8 mouse cellular contexts compared by ENCODE assay signal in genomic region chr11:62553186-62553585, GRCm38 (mm10). TPM values are rescaled to one million over a fixed set of nuclear protein-coding genes. Genes with fewer than 3 reads are reported as not detected.
DNase-seq lines count a peak whose midpoint lies in the region; ATAC-seq and TF ChIP-seq lines count a peak whose summit lies in the region.

No protein-coding gene starts in this region.

- H3K27me3 ChIP-seq in liver, adult 2 months (ENCODE audit: control insufficient read depth, insufficient read depth, low read length): no peaks in the 10 kb centered on the region
- H3K27me3 ChIP-seq in embryonic facial prominence, embryonic 12.5 days: no peaks in the 10 kb centered on the region
- H3K27me3 ChIP-seq in intestine, embryonic 14.5 days (replicated peaks; ENCODE audit: control insufficient read depth, insufficient read depth, low read length): no peaks in the 10 kb centered on the region

- peaks cover 14% of the 10 kb centered on the region for H3K4me1 ChIP-seq in liver, adult 2 months (ENCODE audit: control insufficient read depth, insufficient read depth, low read length)
- H3K4me1 ChIP-seq in embryonic facial prominence, embryonic 12.5 days: peaks cover 24% of the 10 kb centered on the region
- peaks cover 23% of the 10 kb centered on the region for H3K4me1 ChIP-seq in intestine, embryonic 14.5 days (replicated peaks; ENCODE audit: control insufficient read depth, insufficient read depth, low read length)

- H3K36me3 ChIP-seq in liver, adult 2 months (ENCODE audit: control insufficient read depth, insufficient read depth, low read length): peaks cover 14% of the 10 kb centered on the region
- H3K36me3 ChIP-seq in embryonic facial prominence, embryonic 12.5 days: peaks cover 22% of the 10 kb centered on the region
- peaks cover 22% of the 10 kb centered on the region for H3K36me3 ChIP-seq in intestine, embryonic 14.5 days (ENCODE audit: control insufficient read depth, insufficient read depth, low read length)

- H3K4me2 ChIP-seq in embryonic facial prominence, embryonic 12.5 days (replicated peaks): peak overlapping the region; percentile 78
- H3K4me2 ChIP-seq in intestine, embryonic 14.5 days (ENCODE audit: low read length): peak overlapping the region; percentile 100

- peak overlapping the region; percentile 45; the same call in 1 of the 2 replicates for H3K4me3 ChIP-seq in liver, adult 2 months (ENCODE audit: insufficient read depth, low read depth, low read length)
- H3K4me3 ChIP-seq in embryonic facial prominence, embryonic 12.5 days: peak overlapping the region; percentile 50
- peak overlapping the region; percentile 54 for H3K4me3 ChIP-seq in intestine, embryonic 14.5 days (ENCODE audit: low read depth, low read length)

- no peak for TF ChIP-seq CTCF in liver, adult 2 months (IDR thresholded peaks at IDR 0.05; ENCODE audit: low read depth, low read length)

- WGBS in liver, adult 2 months: 6% methylated on average over 1 of the region's 1 CpGs
- 37% methylated on average over 1 of the region's 1 CpGs for WGBS in embryonic facial prominence, embryonic 12.5 days
- 25% methylated on average over 1 of the region's 1 CpGs for WGBS in intestine, embryonic 14.5 days

- H3K79me2 ChIP-seq in liver, adult 2 months (ENCODE audit: control insufficient read depth, insufficient read depth, low read length): peaks cover 4% of the 10 kb centered on the region; the same call in 1 of the 2 replicates

- H3K9me3 ChIP-seq in embryonic facial prominence, embryonic 12.5 days: no peaks in the 10 kb centered on the region
- no peaks in the 10 kb centered on the region for H3K9me3 ChIP-seq in intestine, embryonic 14.5 days (ENCODE audit: control insufficient read depth, low read length)

- no peak for DNase-seq in liver, adult 2 months (ENCODE audit: extremely low read depth, low read depth, low spot score)
- no peak for DNase-seq in liver
- DNase-seq in intestine, embryonic 14.5 days (ENCODE audit: low spot score): no peak
- peak; percentile 42 for DNase-seq in naive thymus-derived CD4-positive, alpha-beta T cell, adult 2 months (ENCODE audit: low read depth)
- no peak for DNase-seq in urinary bladder, postnatal 4 days (ENCODE audit: low spot score in 2 of 2)
- no peak for DNase-seq in frontal cortex, postnatal 25 days (ENCODE audit: low spot score in 2 of 2)
- DNase-seq in cerebellum, postnatal 14 days: no peak

- no peak for ATAC-seq in embryonic facial prominence, embryonic 12.5 days (ENCODE audit: insufficient number of reproducible peaks, insufficient read depth, low FRiP score, low TSS enrichment)
- ATAC-seq in intestine, embryonic 14.5 days (replicated peaks; ENCODE audit: low FRiP score, low TSS enrichment, low read depth): no peak

- no peak overlapping the region for H3K9ac ChIP-seq in liver, adult 2 months (ENCODE audit: low read depth, low read length)
- peak overlapping the region; percentile 42; the same call in 1 of the 2 replicates for H3K9ac ChIP-seq in embryonic facial prominence, embryonic 12.5 days
- H3K9ac ChIP-seq in intestine, embryonic 14.5 days (ENCODE audit: low read length): peak overlapping the region; percentile 31

- no peak overlapping the region for H3K27ac ChIP-seq in liver, adult 2 months (replicated peaks; ENCODE audit: insufficient read depth, low read depth, low read length)
- H3K27ac ChIP-seq in embryonic facial prominence, embryonic 12.5 days: no peak overlapping the region
- no peak overlapping the region for H3K27ac ChIP-seq in intestine, embryonic 14.5 days (ENCODE audit: low read depth)

- TF ChIP-seq POLR2A in liver, adult 2 months (IDR thresholded peaks at IDR 0.05; ENCODE audit: extremely low read depth, insufficient read depth, low read length): no peak

RNA-seq across cellular contexts. Expression of gene Ubb, which starts 2.2 kb away (rescaled TPM):
- 621 and 698 TPM in 2 replicates for total RNA-seq in liver, adult 2 months (2014; rRNA removed)
- 644 and 809 TPM in 2 replicates for polyA plus RNA-seq in liver, adult 2 months (2012; rRNA removed)
- 3,442 and 3,474 TPM in 2 replicates for polyA plus RNA-seq in embryonic facial prominence, embryonic 12.5 days (2016; fragmentation: Nextera tagmentation; extraction: Ambion mirVana)
- 2,820 and 3,158 TPM in 2 replicates for polyA plus RNA-seq in intestine, embryonic 14.5 days (2014; fragmentation: Nextera tagmentation; extraction: Ambion mirVana)

RNA-seq across cellular contexts. Expression of gene Cenpv, which starts 14.1 kb away (rescaled TPM):
- total RNA-seq in liver, adult 2 months (2014; rRNA removed): 20.5 and 26.6 TPM in 2 replicates
- polyA plus RNA-seq in liver, adult 2 months (2012; rRNA removed): 31.6 and 32.6 TPM in 2 replicates
- polyA plus RNA-seq in embryonic facial prominence, embryonic 12.5 days (2016; fragmentation: Nextera tagmentation; extraction: Ambion mirVana): 47.1 and 48.1 TPM in 2 replicates
- polyA plus RNA-seq in intestine, embryonic 14.5 days (2014; fragmentation: Nextera tagmentation; extraction: Ambion mirVana): 31.1 and 44.9 TPM in 2 replicates

RNA-seq across cellular contexts. Expression of gene Trpv2, which starts 21.1 kb away (rescaled TPM):
- 0.83 and 2.1 TPM in 2 replicates for total RNA-seq in liver, adult 2 months (2014; rRNA removed)
- polyA plus RNA-seq in liver, adult 2 months (2012; rRNA removed): 0.57 and 1.7 TPM in 2 replicates
- 4.5 and 5.9 TPM in 2 replicates for polyA plus RNA-seq in embryonic facial prominence, embryonic 12.5 days (2016; fragmentation: Nextera tagmentation; extraction: Ambion mirVana)
- polyA plus RNA-seq in intestine, embryonic 14.5 days (2014; fragmentation: Nextera tagmentation; extraction: Ambion mirVana): 11.6 and 12.4 TPM in 2 replicates
